Mouse (Mus musculus) liver, postnatal 0 days (tissue): ENCODE measurements around the gene Cemip. TPM values are rescaled to one million over a fixed set of nuclear protein-coding genes. Genes with fewer than 3 reads are reported as not detected.

ENCODE experiments used
- ATAC-seq: fragments of 200-750 bp; cut with Nextera tagmentation; 2 replicates; pipeline ENCODE4 v1.8.0; 2017; ENCODE audit warnings: mild to moderate bottlenecking, moderate library complexity
- DNase-seq: peaks from one replicate; pipeline ENCODE4 v3.0.0-alpha.2; 2016
- H3K27ac ChIP-seq: fragments of 300-500 bp; sonication (generic); 2 replicates; pipeline ENCODE4 v1.5.1; 2014; ENCODE audit warnings: antibody characterized with exemption, moderate library complexity, mild to moderate bottlenecking, low read depth
- H3K27me3 ChIP-seq: fragments of 300-500 bp; sonication (generic); 2 replicates; pipeline ENCODE4 v1.6.1; 2014; ENCODE audit warnings: low read length, control low read depth, mixed read lengths; ENCODE audit not compliant: insufficient read depth
- H3K36me3 ChIP-seq: fragments of 300-500 bp; sonication (generic); replicated peaks from 2 replicates; pipeline ENCODE4 v1.6.1; 2014; ENCODE audit warnings: mild to moderate bottlenecking, control low read depth, low read length, moderate library complexity, mixed read lengths; ENCODE audit not compliant: insufficient read depth
- H3K4me1 ChIP-seq: fragments of 300-500 bp; sonication (generic); 2 replicates; pipeline ENCODE4 v1.6.1; 2014; ENCODE audit warnings: antibody characterized with exemption, mild to moderate bottlenecking, control low read depth; ENCODE audit not compliant: insufficient read depth
- H3K4me2 ChIP-seq: fragments of 300-500 bp; sonication (generic); 2 replicates; pipeline ENCODE4 v1.6.1; 2014; ENCODE audit warnings: low read depth, mild to moderate bottlenecking, low read length, moderate library complexity, mixed read lengths
- H3K4me3 ChIP-seq: fragments of 300-500 bp; sonication (generic); 2 replicates; pipeline ENCODE4 v1.5.1; 2014; ENCODE audit warnings: low read depth, low read length
- H3K9ac ChIP-seq: fragments of 300-500 bp; sonication (generic); replicated peaks from 2 replicates; pipeline ENCODE4 v1.6.1; 2014; ENCODE audit warnings: mild to moderate bottlenecking, moderate library complexity
- H3K9me3 ChIP-seq: fragments of 300-500 bp; sonication (generic); 2 replicates; pipeline ENCODE4 v1.6.1; 2016; ENCODE audit warnings: mild to moderate bottlenecking, control low read depth, low read length, mixed read lengths
- CTCF ChIP-seq: sonication (generic); IDR thresholded peaks from 2 replicates; pipeline ENCODE4 v1.5.1; 2016; ENCODE audit warnings: antibody characterized with exemption, low read depth
- EP300 ChIP-seq: IDR thresholded peaks from 2 replicates; pipeline ENCODE4 v1.6.1; 2016; ENCODE audit warnings: antibody characterized with exemption, low read depth, mild to moderate bottlenecking
- WGBS: fragments of 180-500 bp; shearing (Covaris S2); extraction: QIAGEN DNeasy Blood & Tissue Kit; methylation state at CpG from one replicate; pipeline ENCODE4 v1.1.7; 2014; ENCODE audit not compliant: insufficient replicate concordance; 5-methylcytosine and 5-hydroxymethylcytosine counted together
- polyA plus RNA-seq: library from polyadenylated mRNA; unstranded; fragments of >200 nt; fragmentation: Nextera tagmentation; extraction: Ambion mirVana; gene quantifications from 2 replicates; pipeline ENCODE4 v1.2.1, GENCODE M21; 2015

Cemip gene
- polyA plus RNA-seq, 1 experiment from 2014 or later = not detected

DNA sequence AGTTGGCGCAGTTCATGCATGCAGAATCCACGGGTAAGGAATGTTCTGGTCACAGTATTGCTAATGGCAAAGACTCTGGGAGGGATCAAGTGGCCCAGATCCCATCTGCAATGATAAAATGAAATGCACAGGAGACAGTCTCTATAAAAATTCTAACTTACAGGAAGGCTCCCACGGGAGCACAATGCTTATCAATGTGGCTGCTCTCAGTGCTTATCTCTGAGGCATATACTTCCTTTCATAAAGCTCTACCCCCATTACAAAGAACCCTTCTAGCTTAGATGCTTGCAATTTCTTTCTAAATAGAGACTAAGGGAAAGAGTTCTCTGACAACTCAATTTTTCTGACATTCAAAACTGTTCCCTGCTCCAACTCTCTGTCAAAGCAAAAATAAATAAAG, 35.5 kb upstream of the Cemip start:
- ATAC-seq (no peak), DNase-seq (no peak)
- no peak overlapping the region for H3K4me3 ChIP-seq
- TF ChIP-seq CTCF (no peak), EP300 (no peak)
- 54% methylated on average over 3 of the region's 3 CpGs for WGBS
- H3K4me2 ChIP-seq = no peak overlapping the region
- no peak overlapping the region for H3K9ac ChIP-seq
- H3K9me3 ChIP-seq = no peaks in the 10 kb centered on the region
- peaks cover 5% of the 10 kb centered on the region; the same call in 1 of the 2 replicates for H3K36me3 ChIP-seq
- H3K27ac ChIP-seq = no peak overlapping the region
- H3K4me1 ChIP-seq = peaks cover 50% of the 10 kb centered on the region
- no peaks in the 10 kb centered on the region for H3K27me3 ChIP-seq

DNA sequence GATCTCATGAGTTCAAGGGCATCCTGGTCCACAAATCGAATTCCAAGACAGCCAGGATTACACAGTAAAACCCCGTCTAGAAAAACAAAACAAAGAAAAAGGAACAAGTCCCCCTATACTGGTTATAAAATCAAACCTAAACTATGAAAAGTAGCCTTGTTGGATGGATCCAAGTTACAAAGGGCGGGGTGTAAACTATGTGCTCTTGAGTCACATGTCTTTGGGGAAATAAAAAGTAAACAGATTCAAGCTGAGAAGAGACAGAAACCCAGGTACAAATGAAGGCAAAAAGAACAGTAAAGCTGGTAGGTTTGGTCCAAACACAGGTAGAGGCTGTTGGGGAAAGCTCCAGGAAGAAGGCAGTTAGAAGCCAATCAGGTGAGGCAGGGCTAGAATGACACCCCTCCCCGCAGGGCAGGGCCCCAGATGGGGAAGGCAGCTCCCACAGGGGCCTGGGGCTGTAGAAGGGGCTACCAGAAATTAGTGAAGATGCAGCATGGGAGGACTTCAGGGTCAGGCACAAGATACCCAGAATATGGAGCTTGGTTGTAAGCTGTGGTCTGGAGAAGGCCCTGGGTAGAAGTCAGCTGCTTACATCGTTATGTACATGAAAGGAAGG, 33.9 kb upstream of the Cemip start:
- ATAC-seq = no peak
- TF ChIP-seq CTCF (no peak), EP300 (no peak)
- Histone ChIP-seq H3K4me2 (no peak overlapping the region), H3K9ac (peak overlapping the region; percentile 34; the same call in 1 of the 2 replicates), H3K4me1 (peaks cover 49% of the 10 kb centered on the region), H3K9me3 (no peaks in the 10 kb centered on the region), H3K4me3 (no peak overlapping the region), H3K36me3 (0 out of 2 replicates have a peak, but pooled peaks cover 3% of the 10 kb centered on the region), H3K27me3 (no peaks in the 10 kb centered on the region), H3K27ac (peak overlapping the region; percentile 76)
- 53% methylated on average over 5 of the region's 5 CpGs for WGBS
- DNase-seq = no peak

DNA sequence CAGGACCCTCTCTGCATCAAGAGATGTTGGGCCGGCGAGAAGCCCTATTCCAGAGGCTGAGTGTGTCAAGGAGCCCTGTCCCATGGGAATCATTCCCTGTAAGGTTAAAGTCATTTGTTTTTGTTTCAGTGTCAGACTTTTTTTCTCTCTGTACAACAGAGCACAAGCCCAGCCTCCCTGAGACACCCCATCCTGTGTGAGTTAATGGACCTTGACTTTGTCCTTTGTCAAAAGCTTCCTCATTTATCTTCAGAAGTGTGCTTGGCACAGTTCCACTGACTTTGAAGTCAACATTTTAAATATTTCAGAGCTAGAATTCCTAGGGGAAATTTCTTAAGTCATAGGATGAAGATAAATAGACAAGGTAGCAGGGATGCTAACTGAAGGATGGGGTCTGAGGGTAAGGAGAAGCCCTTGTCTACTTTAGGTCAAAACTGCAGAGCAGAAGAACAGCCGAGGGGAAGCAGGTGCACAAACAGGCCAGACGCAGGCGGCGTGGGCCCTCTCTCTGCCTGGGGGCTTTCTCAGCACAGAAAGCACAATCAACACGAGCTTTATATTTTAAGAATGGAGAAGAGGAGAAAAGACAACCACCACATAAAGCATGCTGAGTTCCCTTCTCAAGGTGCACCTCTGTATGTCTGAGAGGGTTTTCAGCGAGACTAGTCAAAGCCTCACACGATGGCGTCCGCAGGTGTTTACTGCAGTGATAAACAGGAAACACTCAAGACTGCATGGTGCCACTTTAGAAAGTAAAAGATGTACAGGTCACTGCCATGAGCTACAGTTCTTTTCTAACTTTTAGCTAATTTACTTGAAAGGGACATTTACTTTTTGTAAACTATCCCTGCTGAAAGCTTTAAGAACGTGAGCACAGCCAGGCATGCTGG, 33.2 kb upstream of the Cemip start:
- DNase-seq (no peak), ATAC-seq (peak; percentile 31; the same call in 1 of the 2 replicates)

DNA sequence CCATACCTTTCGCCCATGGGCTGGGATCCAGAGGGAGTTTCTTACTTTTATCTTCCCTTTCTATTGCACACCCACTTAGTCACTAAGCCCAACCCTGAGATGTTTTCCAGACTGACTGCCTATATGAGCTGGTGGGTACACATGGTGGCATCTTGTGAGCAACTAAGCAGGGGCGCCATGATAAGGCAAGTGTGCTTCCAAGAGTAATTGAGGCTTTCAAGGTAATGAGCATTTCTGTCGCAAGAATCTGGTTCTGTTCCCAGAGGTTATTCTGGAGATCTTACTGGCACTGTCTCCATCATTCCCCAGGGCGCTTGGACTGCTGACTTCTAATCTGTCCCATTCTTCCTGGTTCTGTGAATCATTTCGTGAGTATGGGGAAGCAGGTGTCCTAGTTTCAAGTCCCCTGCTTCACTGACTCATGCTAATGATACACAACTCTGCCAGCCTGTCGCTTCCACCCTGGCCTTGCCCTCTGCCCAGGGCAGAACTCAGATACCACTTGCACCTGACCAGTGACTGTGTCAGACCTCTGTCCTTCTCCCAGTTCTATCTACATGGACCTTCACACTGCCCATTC, 31.3 kb upstream of the Cemip start:
- ATAC-seq (peak; percentile 50; the same call in 1 of the 2 replicates), DNase-seq (no peak)
- Histone ChIP-seq H3K4me3 (no peak overlapping the region), H3K9me3 (no peaks in the 10 kb centered on the region), H3K9ac (no peak overlapping the region), H3K36me3 (peaks cover 17% of the 10 kb centered on the region; the same call in 1 of the 2 replicates), H3K4me1 (peaks cover 45% of the 10 kb centered on the region), H3K27me3 (no peaks in the 10 kb centered on the region), H3K4me2 (no peak overlapping the region), H3K27ac (0 out of 2 replicates have a peak overlapping the region, but pooled peaks have one; percentile 11)
- WGBS = 72% methylated on average over 6 of the region's 6 CpGs
- no peak for TF ChIP-seq CTCF
- no peak for TF ChIP-seq EP300

More for the DNA sequence above, 33.2 kb upstream of the Cemip start:
- Histone ChIP-seq H3K36me3 (0 out of 2 replicates have a peak, but pooled peaks cover 3% of the 10 kb centered on the region), H3K27me3 (no peaks in the 10 kb centered on the region), H3K9ac (no peak overlapping the region), H3K4me2 (no peak overlapping the region), H3K9me3 (no peaks in the 10 kb centered on the region), H3K27ac (peak overlapping the region; percentile 76), H3K4me3 (no peak overlapping the region), H3K4me1 (peaks cover 49% of the 10 kb centered on the region)
- WGBS = 56% methylated on average over 12 of the region's 12 CpGs
- TF ChIP-seq CTCF (no peak), EP300 (no peak)

DNA sequence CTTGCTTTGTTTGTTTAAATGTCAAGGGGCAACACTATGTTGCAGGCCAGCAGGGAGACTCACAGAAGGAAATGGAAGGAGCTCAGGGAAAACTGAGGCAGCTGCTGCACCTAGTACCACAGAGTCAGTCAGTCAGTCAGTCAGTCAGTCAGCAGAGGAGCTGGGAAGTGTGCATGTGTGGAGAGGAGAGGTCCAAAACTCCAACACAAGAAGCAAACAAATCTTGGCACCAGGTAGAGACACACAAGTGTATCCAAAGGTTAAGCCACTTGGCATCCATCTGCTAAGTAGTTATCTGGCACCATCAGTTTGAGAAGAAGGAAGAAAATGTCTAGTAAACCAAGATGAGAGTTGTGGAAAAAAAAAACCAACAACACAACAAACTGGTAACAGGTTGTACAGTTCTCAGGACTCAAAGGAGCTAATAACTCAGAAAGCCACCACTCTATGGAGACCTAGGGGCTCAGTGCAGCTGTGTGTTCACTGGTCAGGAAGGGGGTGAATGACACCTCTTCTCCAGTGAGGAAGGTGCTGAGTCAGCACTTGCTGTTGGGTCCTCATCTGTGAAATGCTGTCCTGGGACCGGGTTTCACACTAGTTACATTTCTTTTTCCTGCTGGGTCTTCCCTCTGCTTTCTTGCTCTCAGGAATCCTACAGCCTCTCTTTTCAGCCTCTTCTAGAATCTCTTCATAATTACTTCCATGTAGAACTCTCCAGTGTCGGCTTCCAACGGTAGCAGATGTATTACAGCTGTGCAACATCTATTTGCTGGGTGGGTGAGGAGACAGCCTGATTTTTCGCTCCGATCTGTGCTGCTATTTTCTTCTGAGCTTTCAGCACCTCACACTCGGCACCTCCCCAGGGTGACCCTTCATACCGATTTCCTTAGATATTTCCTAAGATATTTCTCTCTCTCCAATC, 30.6 kb upstream of the Cemip start:
- Histone ChIP-seq H3K36me3 (peaks cover 18% of the 10 kb centered on the region; the same call in 1 of the 2 replicates), H3K4me2 (no peak overlapping the region), H3K9me3 (no peaks in the 10 kb centered on the region), H3K27me3 (no peaks in the 10 kb centered on the region), H3K4me3 (no peak overlapping the region), H3K9ac (no peak overlapping the region), H3K27ac (no peak overlapping the region), H3K4me1 (peaks cover 45% of the 10 kb centered on the region)
- TF ChIP-seq EP300 (no peak), CTCF (no peak)
- DNase-seq (no peak), ATAC-seq (no peak)
- WGBS = 76% methylated on average over 7 of the region's 7 CpGs
